Mouse (Mus musculus) v-Abl transformed pro-B cells (cell line): ENCODE results near the gene Il12rb2.

Experiments
- in situ Hi-C, 2 experiments: fragments of 400-800 bp; cut with MboI; formaldehyde crosslinking; loops; one replicate each; pipeline ENCODE4 v1.15.1; 2025; ENCODE audit not compliant: unreplicated experiment in 2 of 2

The Il12rb2 gene

DNA sequence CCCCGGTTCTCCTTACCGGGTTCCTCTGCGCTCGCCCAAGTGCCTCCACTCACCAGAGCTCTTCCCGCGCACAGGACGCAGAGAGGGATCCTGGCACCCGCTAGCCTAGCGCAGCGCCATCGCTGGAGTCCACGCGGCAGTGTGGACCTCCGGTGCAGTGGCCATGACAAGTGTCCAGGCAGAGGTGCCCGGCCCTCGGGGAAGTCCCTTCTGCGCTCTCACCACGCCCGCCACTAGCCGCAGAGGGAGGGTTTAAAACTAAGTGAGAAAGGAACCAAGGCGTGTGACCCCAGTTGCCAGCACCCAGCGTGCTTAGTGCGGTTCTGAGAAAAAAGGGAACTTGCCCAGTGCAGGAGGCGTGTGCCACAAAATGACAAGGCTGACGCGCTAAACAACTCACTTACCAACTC is at the start of gene Il12rb2:
Gene Il12rb2, minus strand, starts transcription at position 207 of the 410 bp plus-strand sequence.
- in situ Hi-C loops = no loop called here

DNA sequence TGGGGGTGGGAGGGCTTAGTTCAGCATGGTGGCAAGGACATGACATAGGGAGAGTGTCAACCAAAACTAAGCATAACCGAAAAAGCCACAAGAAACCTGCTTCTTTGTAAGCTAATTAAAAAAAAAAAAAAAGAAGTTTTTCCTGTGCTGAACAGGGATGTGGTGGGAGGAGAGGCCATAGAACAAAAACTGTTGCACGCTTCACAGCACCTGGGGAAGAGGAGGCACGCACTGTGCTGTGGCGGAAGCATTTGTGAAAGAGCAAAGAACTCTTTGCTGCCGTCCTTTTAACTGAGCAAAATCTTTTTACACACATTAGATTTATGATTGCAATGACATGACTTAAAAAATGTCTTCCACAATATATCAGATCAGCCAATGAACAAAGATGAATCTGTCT is 45.8 kb upstream of the Il12rb2 start:
- in situ Hi-C loops = no loop called here

DNA sequence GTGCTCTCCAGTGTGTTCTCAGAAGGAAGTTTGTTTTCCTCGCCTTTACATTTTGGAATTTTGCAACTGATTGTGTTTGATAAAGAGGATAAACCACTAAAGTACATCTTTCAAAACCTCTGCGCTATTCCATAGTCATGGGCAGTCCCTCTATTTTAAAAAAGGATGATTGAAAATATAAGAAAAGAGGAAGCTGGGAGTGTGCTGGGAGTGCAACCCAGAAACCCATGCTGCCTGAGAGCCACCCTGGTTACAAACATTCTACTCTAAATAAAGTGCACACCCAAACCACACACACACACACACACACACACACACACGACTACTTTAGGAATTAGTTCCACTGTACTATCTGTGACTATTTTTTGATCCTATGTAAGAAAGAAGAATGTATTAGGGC is 40.6 kb upstream of the Il12rb2 start:
- in situ Hi-C loops = loop anchor here in 1 of 2 experiments (5.0 kb wide), 1 partner anchor 94 kb away; no protein-coding TSS in a partner anchor

DNA sequence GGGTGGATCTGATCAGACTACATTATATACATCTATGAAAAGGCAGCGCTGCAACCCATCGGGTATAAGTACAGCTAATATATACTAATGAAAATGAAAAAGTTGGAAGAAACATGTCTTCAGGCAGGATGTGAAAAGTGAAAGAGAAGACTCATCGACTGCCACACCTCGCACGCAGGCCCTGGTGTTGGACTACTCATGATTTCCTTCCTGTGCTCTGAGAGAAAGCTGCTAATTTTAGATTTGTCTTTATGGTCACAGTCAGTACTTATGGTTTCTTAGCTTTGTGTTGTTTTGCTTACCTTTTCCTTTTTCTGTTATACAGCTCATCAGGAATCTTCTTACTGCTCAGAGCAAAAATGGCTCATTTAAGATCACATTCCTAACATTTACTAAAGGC is 39.3 kb upstream of the Il12rb2 start:
- in situ Hi-C loops = loop anchor here in 1 of 2 experiments (5.0 kb wide), 1 partner anchor 93 kb away; no protein-coding TSS in a partner anchor

DNA sequence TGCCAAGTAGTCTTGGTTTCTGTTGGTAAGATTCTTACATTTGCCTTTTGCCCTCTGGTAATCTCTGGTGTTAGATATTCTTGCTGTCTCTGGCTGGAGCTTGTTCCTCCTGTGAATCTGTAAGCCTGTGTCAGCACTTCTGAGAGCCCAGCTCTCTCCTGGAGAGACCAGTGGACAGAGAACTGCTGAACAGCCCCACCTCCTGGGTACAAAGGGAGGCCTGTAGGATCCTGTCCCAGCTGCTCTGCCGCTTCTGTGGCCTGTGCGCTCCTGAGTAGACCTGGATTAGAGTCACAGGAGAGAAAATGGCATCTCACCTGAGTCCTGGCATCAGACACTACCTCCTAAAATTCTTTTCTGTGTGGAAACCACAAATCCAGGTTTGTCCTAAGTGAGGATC is 37.4 kb upstream of the Il12rb2 start:
- in situ Hi-C loops = no loop called here

DNA sequence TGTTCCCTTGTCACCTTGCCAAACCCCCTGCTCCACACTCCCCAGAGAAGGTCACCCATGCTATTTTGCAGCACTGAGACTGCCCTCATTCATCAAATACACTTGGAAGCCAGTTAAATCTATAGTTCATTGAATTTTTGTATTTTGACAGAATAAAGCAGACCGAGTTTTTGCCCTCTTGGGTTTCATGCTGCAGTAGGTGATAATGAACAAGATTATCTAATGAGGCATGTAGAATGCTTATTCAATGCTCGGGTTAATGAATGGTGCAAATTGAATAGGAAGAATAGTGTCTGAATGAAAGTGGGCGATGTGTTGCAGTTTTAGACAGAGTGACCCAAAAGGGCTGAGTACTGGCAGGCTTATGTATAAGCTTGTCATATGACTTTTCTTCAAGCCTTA is 29.3 kb upstream of the Il12rb2 start:
- in situ Hi-C loops = no loop called here

DNA sequence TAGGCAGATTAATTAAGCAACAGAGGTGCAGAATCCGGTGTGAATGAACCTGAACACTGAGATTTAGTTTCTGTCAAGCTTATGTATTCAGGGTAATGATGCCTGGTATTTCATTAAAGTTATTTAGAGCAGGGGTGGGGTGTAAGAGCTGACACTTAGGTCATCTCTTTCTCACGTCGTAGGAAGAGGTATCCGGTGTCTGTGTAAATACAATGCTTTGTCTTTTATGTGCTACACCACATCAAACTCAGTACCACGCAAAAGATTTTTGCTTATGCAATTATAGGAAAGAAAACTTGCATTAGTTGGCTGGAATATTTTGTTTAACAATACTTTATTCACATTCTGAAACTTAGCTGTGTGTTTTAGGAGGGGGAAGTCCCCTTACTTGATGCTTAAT is 23.6 kb upstream of the Il12rb2 start:
- in situ Hi-C loops = no loop called here

DNA sequence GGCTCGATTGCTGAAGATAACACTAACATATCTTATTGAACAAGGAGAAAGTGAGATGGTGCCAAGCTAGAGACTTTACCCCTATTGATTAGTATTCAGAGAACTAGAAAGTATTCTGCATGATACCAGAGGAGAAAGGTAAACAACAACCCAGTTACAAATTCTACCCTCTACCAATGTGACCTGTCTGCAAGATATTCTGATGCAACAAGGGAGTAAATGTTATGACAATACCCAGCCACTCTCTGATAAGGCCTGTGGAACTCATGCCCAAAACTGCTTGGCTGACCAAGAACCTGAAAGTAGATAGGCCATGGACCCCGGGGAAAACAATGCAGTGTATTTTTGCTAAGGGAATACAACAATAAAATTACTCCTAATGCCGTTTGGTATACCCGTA is 10.2 kb downstream of the Il12rb2 start:
- in situ Hi-C loops = no loop called here

DNA sequence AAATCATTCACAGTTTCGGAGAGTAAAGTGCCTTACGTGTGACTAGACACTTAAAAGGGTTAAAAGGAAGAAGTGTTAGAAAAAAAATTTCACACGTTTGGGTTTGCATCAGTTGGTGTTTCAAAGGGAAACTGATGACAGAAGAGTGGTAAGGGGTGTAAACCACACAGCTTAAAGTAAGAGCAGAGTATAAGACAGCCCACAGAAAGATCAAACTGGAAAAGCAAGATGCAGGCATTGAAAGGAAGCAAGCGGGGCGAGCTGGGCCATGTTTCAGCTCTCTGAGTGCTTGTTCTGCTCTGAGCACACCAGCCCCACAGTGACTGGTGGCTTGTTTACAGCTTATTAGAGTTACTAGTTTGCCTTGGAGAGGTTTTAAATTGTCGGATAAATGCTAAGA is 27.9 kb downstream of the Il12rb2 start:
- in situ Hi-C loops = no loop called here

DNA sequence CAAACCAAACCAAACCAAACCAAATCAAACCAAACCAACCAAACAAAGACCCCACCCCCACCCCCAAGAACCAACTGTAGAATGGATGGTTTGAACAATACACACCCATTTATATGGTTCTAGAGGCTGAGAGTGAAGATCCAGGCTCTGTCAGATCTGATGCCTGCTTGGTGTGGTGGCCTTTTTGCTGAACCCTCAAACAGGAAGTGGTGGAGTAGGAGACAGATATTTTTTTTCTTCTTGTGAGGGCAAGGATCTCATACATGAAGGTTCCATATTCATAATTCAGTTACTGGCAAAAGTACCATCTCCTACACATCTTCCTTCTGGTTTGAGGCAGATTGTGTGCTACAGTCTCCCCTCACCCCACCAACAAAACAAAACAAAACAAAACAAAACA is 36.5 kb downstream of the Il12rb2 start:
- in situ Hi-C loops = no loop called here

DNA sequence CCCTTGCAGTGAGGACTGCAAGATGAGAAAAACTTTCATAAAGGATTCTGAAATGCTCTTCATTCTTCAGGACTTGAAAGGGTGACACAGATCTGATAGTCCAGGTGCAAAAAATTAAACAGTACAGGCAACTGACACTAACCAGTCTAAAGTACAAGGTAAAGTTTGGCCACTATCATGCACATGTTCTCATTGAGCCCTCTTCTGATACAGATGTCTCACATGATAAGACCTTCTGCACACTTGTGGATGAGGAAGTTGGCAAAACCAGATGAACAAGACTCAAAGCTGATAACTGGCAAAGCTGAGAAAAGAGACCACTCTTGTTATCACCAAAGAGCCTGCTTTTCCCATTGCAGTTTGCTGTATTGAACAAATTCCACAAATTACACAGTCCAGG is 38.0 kb downstream of the Il12rb2 start:
- in situ Hi-C loops = no loop called here

DNA sequence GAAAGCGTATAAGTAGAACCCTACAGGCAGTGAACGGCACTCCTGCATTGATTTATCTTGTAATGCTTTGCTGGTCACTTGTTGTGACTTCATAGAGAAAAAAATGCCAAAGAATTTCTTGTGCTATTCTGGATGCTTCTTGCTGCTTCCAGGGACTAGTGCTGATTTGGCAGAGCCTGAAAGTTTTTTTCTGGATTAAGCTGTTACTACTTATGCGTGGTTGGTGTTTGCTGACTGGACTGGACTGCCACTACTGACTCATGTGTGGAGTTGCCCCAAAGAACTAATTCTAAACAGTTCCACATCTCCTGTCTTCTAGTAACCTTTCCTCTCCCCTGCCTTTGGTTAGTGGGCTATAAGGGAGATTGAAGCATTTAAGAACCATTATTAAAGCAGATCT is 52.2 kb downstream of the Il12rb2 start:
- in situ Hi-C loops = loop anchor here in 1 of 2 experiments (5.0 kb wide), 1 partner anchor 94 kb away; no protein-coding TSS in a partner anchor

DNA sequence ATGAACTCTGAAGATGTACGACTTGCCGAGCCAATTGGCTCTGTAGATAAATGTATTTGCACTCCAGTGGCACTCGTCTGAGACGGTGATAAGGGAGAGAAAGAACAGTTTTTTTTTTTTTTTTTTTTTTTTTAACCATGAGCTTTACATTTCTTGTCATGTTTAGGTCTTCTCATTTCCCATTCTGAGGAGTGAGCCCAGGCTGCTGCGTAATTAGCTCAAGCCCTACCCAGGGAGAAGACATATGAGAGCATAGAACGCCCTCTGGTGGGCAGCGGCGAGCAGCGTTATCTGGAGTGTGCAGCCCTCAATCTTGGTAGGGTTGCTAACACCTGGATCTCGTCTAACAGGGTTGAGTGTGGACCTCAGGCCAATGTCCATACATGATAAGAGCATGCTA is 57.5 kb downstream of the Il12rb2 start:
- in situ Hi-C loops = no loop called here

DNA sequence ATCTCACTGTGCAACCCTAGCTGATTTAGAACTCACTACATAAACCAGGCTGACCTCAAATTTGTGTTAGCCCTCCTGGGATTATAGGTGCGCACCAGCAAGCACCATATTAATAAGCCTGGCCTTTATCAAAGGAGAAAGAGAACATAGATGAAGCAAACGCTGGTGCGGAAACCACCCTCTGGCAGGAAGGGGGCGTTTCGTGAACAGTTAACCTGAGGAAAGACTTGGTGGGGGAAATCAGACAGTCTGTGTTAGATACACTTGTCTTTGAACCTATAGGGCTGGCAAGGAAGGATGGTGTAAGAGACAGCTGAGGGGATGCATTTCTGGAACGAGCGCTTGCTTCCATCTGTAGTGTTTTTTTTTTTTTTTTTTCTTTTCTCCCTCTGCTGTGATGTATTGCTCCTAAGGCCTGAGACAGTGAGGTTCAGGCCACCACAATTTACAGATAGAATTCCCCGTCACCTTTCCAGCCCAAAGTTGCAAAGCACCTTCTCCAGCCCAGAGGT is 58.1 kb downstream of the Il12rb2 start:
- in situ Hi-C loops = no loop called here

DNA sequence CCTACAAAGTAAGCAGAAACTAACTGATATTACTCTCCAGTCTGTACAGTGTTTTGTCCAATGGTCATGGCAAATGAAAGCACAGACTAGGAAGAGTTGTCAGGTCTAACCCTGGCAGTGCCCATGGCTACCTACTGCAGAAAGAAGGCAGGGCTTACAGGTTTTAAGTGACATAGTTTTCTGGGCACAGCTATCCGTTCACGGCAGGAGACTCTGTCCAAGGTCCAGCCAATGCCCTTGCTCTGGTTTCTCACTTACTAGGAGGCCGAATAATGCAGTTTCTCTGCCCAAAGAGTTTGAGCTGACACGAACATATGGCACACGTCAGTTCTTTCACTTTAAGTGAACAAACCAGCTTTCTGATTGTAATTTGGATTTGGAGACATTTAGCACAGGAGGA is 58.9 kb downstream of the Il12rb2 start:
- in situ Hi-C loops = no loop called here

DNA sequence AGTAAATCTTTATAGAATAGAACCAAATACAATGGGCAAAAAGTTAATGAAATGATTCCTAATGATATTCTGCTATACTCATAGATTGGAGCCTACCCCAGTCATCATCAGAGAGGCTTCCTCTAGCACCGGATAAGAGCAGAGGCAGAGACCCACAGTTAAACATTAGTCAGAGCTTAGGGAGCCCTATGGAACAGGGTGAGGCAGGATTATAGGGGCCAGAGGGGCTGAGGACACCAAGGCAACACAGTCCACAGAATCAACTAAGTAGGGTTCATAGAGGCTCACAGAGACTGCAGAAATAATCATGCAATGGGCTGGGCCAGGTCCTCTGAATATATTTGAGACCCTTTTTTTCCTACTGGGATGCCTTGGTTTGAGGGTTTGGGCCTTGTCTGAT is 61.3 kb downstream of the Il12rb2 start:
- in situ Hi-C loops = no loop called here

DNA sequence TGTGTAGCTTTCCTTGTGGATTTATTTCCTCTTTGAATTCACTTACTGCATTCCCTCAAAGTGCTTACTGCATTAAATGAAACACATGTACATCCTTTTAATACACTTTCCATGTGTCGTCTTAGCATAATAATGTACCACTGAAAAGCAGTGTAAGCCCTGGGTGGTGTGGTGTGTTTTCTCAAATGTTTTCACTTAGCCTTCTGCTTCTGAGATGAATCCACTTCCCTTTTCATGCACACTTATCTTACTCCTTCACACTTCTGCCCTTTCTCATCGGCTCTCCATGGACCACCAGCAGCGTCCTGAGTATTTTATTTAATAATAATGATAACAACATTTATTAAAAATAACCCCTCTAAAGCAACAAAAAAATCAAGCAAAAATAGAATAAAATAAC is 66.2 kb downstream of the Il12rb2 start:
- in situ Hi-C loops = no loop called here

DNA sequence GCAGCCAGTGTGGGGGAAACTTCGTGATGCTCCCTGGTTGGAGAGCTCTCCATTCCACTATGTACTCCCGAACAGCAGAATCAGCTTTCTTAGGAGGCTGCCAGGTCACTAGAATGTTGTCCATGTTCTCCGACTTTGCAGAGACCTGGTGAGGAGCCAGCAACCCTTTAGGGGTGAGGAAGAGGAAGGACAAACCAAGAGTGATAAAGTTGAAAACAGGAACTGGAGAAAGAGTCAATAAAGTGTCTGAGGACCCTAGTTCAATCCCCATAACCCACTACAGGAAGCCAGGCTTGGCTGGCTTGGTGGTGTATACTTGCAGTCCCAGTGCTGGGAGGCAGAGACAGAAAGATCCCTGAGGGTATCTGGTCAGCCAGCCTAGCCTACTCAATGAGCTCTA is 67.0 kb downstream of the Il12rb2 start:
- in situ Hi-C loops = no loop called here

DNA sequence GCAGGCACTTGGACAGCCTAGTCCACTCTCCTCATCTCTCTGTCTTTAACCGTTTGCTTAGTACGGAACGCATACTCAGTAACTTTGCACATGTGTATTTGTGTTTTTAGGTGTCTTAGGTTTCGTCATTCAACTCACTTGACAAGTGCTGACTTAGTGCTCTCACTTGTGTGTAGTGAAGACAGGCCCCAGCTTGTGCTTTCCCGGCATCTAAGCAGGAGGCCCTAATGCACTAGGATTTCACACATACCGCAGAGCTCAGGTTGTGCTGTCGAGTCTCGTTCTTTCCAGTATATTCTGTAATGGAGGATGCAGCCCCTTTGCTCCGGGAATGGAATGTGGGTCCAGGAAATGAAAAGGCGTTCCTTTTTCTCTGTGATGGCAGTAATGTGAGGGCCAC is 72.8 kb downstream of the Il12rb2 start:
- in situ Hi-C loops = no loop called here

DNA sequence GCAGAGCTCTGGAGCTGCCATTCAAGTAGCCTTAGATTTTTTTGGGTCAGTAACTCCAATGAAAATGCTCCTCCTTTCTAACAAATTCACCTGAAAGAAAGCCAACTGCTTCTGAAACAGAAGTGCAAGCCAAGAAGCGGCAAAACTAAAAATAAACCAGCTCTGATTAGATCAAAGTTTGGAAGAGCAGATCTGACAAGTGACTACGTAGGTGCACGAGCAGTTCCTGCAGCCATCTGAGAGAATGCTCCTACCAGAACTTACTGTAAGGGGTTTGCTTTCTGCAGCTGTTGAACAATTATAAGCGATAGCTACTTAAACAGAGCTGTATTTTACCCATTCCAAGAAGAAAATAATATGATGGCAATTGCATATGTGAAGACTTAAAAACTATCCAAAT is 73.5 kb downstream of the Il12rb2 start:
- in situ Hi-C loops = no loop called here

DNA sequence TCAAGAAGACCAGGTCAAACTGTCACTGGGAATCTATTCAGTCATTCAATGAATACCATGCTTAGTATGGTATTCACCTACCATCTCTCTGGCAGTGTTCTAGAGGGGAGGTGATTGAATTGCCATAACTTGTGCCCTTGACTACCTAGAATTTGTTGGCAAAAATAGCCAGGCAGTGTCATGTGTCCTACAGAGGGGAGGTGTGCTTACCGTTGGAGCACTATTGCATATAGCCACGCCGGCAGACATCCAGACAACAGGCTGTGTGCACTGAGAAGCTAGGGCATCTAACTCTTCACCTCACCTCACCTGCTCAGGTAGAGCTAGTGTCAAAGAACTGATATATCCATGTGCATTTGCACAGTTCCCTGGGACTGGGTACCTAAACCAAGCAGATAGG is 74.8 kb downstream of the Il12rb2 start:
- in situ Hi-C loops = no loop called here

DNA sequence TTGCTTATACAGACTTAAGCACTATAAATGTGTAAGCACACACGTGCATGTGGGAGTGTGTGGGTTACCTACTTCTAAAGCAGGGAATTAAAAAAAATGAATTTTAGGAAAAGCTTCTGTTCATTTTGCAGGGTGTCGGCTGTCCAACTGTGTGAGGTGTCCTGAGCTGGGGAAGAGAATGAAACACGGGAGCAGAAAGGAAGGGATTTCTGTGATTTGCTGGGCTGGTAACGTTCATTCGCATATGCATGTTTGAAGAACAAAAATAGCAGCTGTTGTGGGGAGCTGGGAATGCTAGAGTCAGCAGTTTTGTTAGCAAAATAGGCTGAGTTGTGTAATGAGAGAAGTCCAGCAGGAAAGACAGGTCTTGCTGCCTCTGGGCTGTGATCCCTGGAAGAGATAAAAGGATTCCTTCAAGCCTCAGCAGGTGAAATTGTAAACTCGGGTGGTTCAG is 75.3 kb downstream of the Il12rb2 start:
- in situ Hi-C loops = no loop called here

DNA sequence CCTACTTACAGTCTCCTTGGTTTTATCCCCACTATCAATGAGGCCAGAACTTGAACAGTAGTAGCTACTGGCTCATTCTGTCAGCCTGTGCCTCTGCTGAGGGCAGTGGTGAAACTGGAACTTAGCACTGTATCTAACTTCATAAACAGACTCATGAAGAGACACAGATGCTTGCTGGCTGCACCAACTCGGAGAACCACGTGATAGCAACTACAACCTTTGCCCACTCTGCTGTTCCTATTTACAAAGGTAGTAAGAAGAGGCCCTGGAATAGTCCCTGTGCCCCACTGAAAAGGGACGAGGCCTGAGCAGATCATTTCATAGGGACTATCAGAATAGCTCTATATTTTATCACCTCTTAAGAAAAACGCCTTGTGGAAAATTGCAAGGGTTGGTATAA is 75.7 kb downstream of the Il12rb2 start:
- in situ Hi-C loops = no loop called here
